Mouse (Mus musculus): ENCODE measurements around the gene Spata6. TPM values are rescaled to one million over a fixed set of nuclear protein-coding genes. Genes with fewer than 3 reads are reported as not detected.
A peak's percentile ranks its signal among the peaks of the same experiment; 100 is the strongest.

The Spata6 gene
- polyA plus RNA-seq, 1 experiment from 2014 or later = 19.4 TPM

- no peak overlapping the region for H3K27ac ChIP-seq (ENCODE audit: low read depth)
- no peak for DNase-seq (ENCODE audit: low spot score)
- peak; percentile 86 for ATAC-seq (replicated peaks; ENCODE audit: low FRiP score, low TSS enrichment, low read depth)
- WGBS = 7% methylated on average over 9 of the region's 9 CpGs
- no peaks in the 10 kb centered on the region for H3K9me3 ChIP-seq (ENCODE audit: control insufficient read depth, low read length)
- H3K4me2 ChIP-seq (ENCODE audit: low read length) = peak overlapping the region; percentile 40
- H3K9ac ChIP-seq (ENCODE audit: low read length) = no peak overlapping the region
- H3K36me3 ChIP-seq (ENCODE audit: control insufficient read depth, insufficient read depth, low read length) = no peaks in the 10 kb centered on the region
- H3K4me1 ChIP-seq (replicated peaks; ENCODE audit: control insufficient read depth, insufficient read depth, low read length) = 0 out of 2 replicates have a peak, but pooled peaks cover 6% of the 10 kb centered on the region
- H3K27me3 ChIP-seq (replicated peaks; ENCODE audit: control insufficient read depth, insufficient read depth, low read length) = no peaks in the 10 kb centered on the region
- H3K4me3 ChIP-seq (ENCODE audit: low read depth, low read length) = no peak overlapping the region
Observed at GRCm38 (mm10) chr4:111686951-111687350, 32.8 kb upstream of the Spata6 start.

- Histone ChIP-seq H3K27me3 (replicated peaks; ENCODE audit: control insufficient read depth, insufficient read depth, low read length) (no peaks in the 10 kb centered on the region), H3K4me2 (ENCODE audit: low read length) (peak overlapping the region; percentile 40), H3K9me3 (ENCODE audit: control insufficient read depth, low read length) (no peaks in the 10 kb centered on the region), H3K4me1 (replicated peaks; ENCODE audit: control insufficient read depth, insufficient read depth, low read length) (0 out of 2 replicates have a peak, but pooled peaks cover 6% of the 10 kb centered on the region), H3K36me3 (ENCODE audit: control insufficient read depth, insufficient read depth, low read length) (no peaks in the 10 kb centered on the region), H3K27ac (ENCODE audit: low read depth) (no peak overlapping the region), H3K9ac (ENCODE audit: low read length) (no peak overlapping the region), H3K4me3 (ENCODE audit: low read depth, low read length) (peak overlapping the region; percentile 8; the same call in 1 of the 2 replicates)
- 10% methylated on average over 6 of the region's 6 CpGs for WGBS
- ATAC-seq (replicated peaks; ENCODE audit: low FRiP score, low TSS enrichment, low read depth) = peak; percentile 61; the same call in 1 of the 2 replicates
- peak; percentile 90 for DNase-seq (ENCODE audit: low spot score)
Observed at GRCm38 (mm10) chr4:111687613-111688012, 32.2 kb upstream of the Spata6 start.

GRCm38 (mm10) chr4:111691057-111691543, 28.7 kb upstream of the Spata6 start:
- ATAC-seq (replicated peaks; ENCODE audit: low FRiP score, low TSS enrichment, low read depth) (0 out of 2 replicates have a peak, but pooled peaks have one; percentile 18), DNase-seq (ENCODE audit: low spot score) (no peak)
- Histone ChIP-seq H3K4me2 (ENCODE audit: low read length) (no peak overlapping the region), H3K4me1 (replicated peaks; ENCODE audit: control insufficient read depth, insufficient read depth, low read length) (0 out of 2 replicates have a peak, but pooled peaks cover 6% of the 10 kb centered on the region), H3K36me3 (ENCODE audit: control insufficient read depth, insufficient read depth, low read length) (no peaks in the 10 kb centered on the region), H3K9me3 (ENCODE audit: control insufficient read depth, low read length) (no peaks in the 10 kb centered on the region), H3K27ac (ENCODE audit: low read depth) (no peak overlapping the region), H3K27me3 (replicated peaks; ENCODE audit: control insufficient read depth, insufficient read depth, low read length) (no peaks in the 10 kb centered on the region), H3K4me3 (ENCODE audit: low read depth, low read length) (no peak overlapping the region), H3K9ac (ENCODE audit: low read length) (no peak overlapping the region)
- 52% methylated on average over 5 of the region's 5 CpGs for WGBS

GRCm38 (mm10) chr4:111701381-111701780, 18.4 kb upstream of the Spata6 start:
- Histone ChIP-seq H3K4me2 (ENCODE audit: low read length) (no peak overlapping the region), H3K9me3 (ENCODE audit: control insufficient read depth, low read length) (no peaks in the 10 kb centered on the region), H3K4me1 (replicated peaks; ENCODE audit: control insufficient read depth, insufficient read depth, low read length) (no peaks in the 10 kb centered on the region), H3K4me3 (ENCODE audit: low read depth, low read length) (no peak overlapping the region), H3K9ac (ENCODE audit: low read length) (no peak overlapping the region), H3K27me3 (replicated peaks; ENCODE audit: control insufficient read depth, insufficient read depth, low read length) (no peaks in the 10 kb centered on the region), H3K27ac (ENCODE audit: low read depth) (no peak overlapping the region), H3K36me3 (ENCODE audit: control insufficient read depth, insufficient read depth, low read length) (no peaks in the 10 kb centered on the region)
- ATAC-seq (replicated peaks; ENCODE audit: low FRiP score, low TSS enrichment, low read depth) = no peak
- 26% methylated on average over 1 of the region's 1 CpGs for WGBS
- DNase-seq (ENCODE audit: low spot score) = no peak

- H3K36me3 ChIP-seq (ENCODE audit: control insufficient read depth, insufficient read depth, low read length) = no peaks in the 10 kb centered on the region
- H3K27ac ChIP-seq (ENCODE audit: low read depth) = no peak overlapping the region
- no peak overlapping the region for H3K4me2 ChIP-seq (ENCODE audit: low read length)
- H3K9ac ChIP-seq (ENCODE audit: low read length) = no peak overlapping the region
- no peaks in the 10 kb centered on the region for H3K27me3 ChIP-seq (replicated peaks; ENCODE audit: control insufficient read depth, insufficient read depth, low read length)
- DNase-seq (ENCODE audit: low spot score) = no peak
- H3K9me3 ChIP-seq (ENCODE audit: control insufficient read depth, low read length) = no peaks in the 10 kb centered on the region
- no peaks in the 10 kb centered on the region for H3K4me1 ChIP-seq (replicated peaks; ENCODE audit: control insufficient read depth, insufficient read depth, low read length)
- WGBS = 82% methylated on average over 2 of the region's 2 CpGs
- no peak overlapping the region for H3K4me3 ChIP-seq (ENCODE audit: low read depth, low read length)
- no peak for ATAC-seq (replicated peaks; ENCODE audit: low FRiP score, low TSS enrichment, low read depth)
Observed at GRCm38 (mm10) chr4:111704126-111704525, 15.7 kb upstream of the Spata6 start.

GRCm38 (mm10) chr4:111704975-111705374, 14.8 kb upstream of the Spata6 start:
- Histone ChIP-seq H3K4me3 (ENCODE audit: low read depth, low read length) (no peak overlapping the region), H3K9me3 (ENCODE audit: control insufficient read depth, low read length) (no peaks in the 10 kb centered on the region), H3K9ac (ENCODE audit: low read length) (no peak overlapping the region), H3K36me3 (ENCODE audit: control insufficient read depth, insufficient read depth, low read length) (no peaks in the 10 kb centered on the region), H3K4me1 (replicated peaks; ENCODE audit: control insufficient read depth, insufficient read depth, low read length) (no peaks in the 10 kb centered on the region), H3K27ac (ENCODE audit: low read depth) (no peak overlapping the region), H3K4me2 (ENCODE audit: low read length) (no peak overlapping the region), H3K27me3 (replicated peaks; ENCODE audit: control insufficient read depth, insufficient read depth, low read length) (no peaks in the 10 kb centered on the region)
- DNase-seq (ENCODE audit: low spot score) = no peak
- no peak for ATAC-seq (replicated peaks; ENCODE audit: low FRiP score, low TSS enrichment, low read depth)
- WGBS = 35% methylated on average over 3 of the region's 3 CpGs

- DNase-seq (ENCODE audit: low spot score) (no peak), ATAC-seq (replicated peaks; ENCODE audit: low FRiP score, low TSS enrichment, low read depth) (no peak)
- Histone ChIP-seq H3K4me2 (ENCODE audit: low read length) (peak overlapping the region; percentile 55), H3K4me3 (ENCODE audit: low read depth, low read length) (peak overlapping the region; percentile 88), H3K27me3 (replicated peaks; ENCODE audit: control insufficient read depth, insufficient read depth, low read length) (no peaks in the 10 kb centered on the region), H3K9ac (ENCODE audit: low read length) (no peak overlapping the region), H3K36me3 (ENCODE audit: control insufficient read depth, insufficient read depth, low read length) (no peaks in the 10 kb centered on the region), H3K4me1 (replicated peaks; ENCODE audit: control insufficient read depth, insufficient read depth, low read length) (peaks cover 3% of the 10 kb centered on the region), H3K9me3 (ENCODE audit: control insufficient read depth, low read length) (no peaks in the 10 kb centered on the region), H3K27ac (ENCODE audit: low read depth) (no peak overlapping the region; the same call in 1 of the 2 replicates)
- WGBS = 73% methylated on average over 4 of the region's 4 CpGs
Observed at GRCm38 (mm10) chr4:111719296-111719695, 488 bp upstream of the Spata6 start.

GRCm38 (mm10) chr4:111720662-111721003, 849 bp downstream of the Spata6 start:
- peak overlapping the region; percentile 68 for H3K9ac ChIP-seq (ENCODE audit: low read length)
- no peak for DNase-seq (ENCODE audit: low spot score)
- 16% methylated on average over 2 of the region's 2 CpGs for WGBS
- no peaks in the 10 kb centered on the region for H3K36me3 ChIP-seq (ENCODE audit: control insufficient read depth, insufficient read depth, low read length)
- H3K4me1 ChIP-seq (replicated peaks; ENCODE audit: control insufficient read depth, insufficient read depth, low read length) = peaks cover 3% of the 10 kb centered on the region
- peak overlapping the region; percentile 84 for H3K27ac ChIP-seq (ENCODE audit: low read depth)
- peak overlapping the region; percentile 88 for H3K4me3 ChIP-seq (ENCODE audit: low read depth, low read length)
- no peaks in the 10 kb centered on the region for H3K9me3 ChIP-seq (ENCODE audit: control insufficient read depth, low read length)
- ATAC-seq (replicated peaks; ENCODE audit: low FRiP score, low TSS enrichment, low read depth) = no peak
- no peaks in the 10 kb centered on the region for H3K27me3 ChIP-seq (replicated peaks; ENCODE audit: control insufficient read depth, insufficient read depth, low read length)
- peak overlapping the region; percentile 55 for H3K4me2 ChIP-seq (ENCODE audit: low read length)

GRCm38 (mm10) chr4:111721121-111721840, 1.5 kb downstream of the Spata6 start:
- Histone ChIP-seq H3K4me3 (ENCODE audit: low read depth, low read length) (peak overlapping the region; percentile 88), H3K27ac (ENCODE audit: low read depth) (peak overlapping the region; percentile 84), H3K27me3 (replicated peaks; ENCODE audit: control insufficient read depth, insufficient read depth, low read length) (no peaks in the 10 kb centered on the region), H3K9ac (ENCODE audit: low read length) (peak overlapping the region; percentile 68), H3K9me3 (ENCODE audit: control insufficient read depth, low read length) (no peaks in the 10 kb centered on the region), H3K36me3 (ENCODE audit: control insufficient read depth, insufficient read depth, low read length) (no peaks in the 10 kb centered on the region), H3K4me2 (ENCODE audit: low read length) (peak overlapping the region; percentile 55), H3K4me1 (replicated peaks; ENCODE audit: control insufficient read depth, insufficient read depth, low read length) (peaks cover 3% of the 10 kb centered on the region)
- DNase-seq (ENCODE audit: low spot score) (no peak), ATAC-seq (replicated peaks; ENCODE audit: low FRiP score, low TSS enrichment, low read depth) (no peak)
- 19% methylated on average over 4 of the region's 4 CpGs for WGBS

Data from intestine, embryonic 14.5 days (tissue).